Mouse (Mus musculus) left cerebral cortex, adult 18-20 months (tissue): ENCODE data around the gene Acyp2. TPM values are rescaled to one million over a fixed set of nuclear protein-coding genes. Genes with fewer than 3 reads are reported as not detected.
A peak's percentile ranks its signal among the peaks of the same experiment; 100 is the strongest.

Experiments used
- DNase-seq, 2 experiments: peaks; one replicate each; pipeline ENCODE4 v3.0.0; 2021 to 2022; ENCODE audit warnings: low spot score in 2 of 2, mixed read lengths in 1 of 2
- total RNA-seq, 2 experiments: library from RNA; stranded (reverse); gene quantifications; 2 replicates each; pipeline ENCODE4 v1.2.3; 2021

Gene Acyp2
- total RNA-seq, 2 experiments from 2014 or later: 21.3 to 26.8 TPM

DNA sequence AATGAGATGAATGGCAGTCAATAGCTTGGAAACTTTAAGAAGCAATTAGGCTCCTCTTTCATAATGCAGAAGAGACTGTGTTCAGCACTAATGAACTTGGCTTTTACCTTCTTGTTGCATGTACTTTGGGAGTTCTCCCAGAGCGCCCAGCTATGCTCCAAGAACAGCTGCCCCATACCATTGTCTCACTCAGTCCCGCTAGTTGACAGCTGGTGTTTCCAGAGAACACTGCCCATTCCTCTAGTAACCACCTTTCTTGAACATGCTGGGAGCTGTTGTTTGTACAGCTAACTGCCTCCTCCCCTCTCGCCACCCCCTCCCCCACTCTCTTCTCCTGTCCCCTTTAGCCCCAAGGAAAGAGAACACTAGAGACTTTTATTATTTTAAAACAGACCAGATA, 52.1 kb downstream of the Acyp2 start:
- DNase-seq: no peak

DNA sequence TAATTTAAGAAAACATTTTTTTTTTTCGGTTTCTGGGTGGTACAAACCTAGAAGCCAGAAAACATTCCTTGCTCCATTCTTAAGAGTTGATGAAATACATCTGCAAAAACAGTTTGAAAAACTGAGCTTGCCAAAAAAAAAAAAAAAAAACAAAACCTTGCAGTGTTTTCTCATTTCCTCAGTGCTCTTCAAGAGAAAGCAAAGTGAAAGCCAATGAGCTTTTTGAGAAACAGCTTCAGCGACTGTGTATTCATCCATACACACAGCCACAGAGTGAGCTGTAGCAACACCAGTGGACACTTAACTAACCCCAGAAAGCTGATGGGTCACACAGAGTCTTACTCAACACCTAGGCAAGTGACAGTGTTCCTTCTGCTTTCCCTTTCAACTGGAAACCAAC, 69.4 kb downstream of the Acyp2 start:
- DNase-seq: no peak

DNA sequence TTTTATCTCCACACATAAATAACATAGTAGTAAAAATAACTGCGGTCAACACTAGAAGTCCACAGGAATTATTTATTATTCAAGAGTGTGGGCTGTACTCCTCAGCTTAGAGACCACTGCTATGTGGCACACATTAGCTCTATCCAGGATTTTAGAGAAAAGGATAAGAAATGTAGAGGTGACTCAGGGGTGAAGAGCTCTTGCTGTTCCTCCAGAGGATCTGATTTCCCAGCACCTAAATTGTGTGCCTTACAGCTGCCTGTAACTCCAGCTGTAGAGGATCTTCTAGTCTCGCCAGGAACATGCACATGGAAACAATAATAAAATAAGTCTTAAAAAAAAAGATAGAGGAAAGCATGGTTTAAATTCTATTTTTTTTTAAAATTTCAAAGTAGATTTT, 70.5 kb downstream of the Acyp2 start:
- DNase-seq: no peak

DNA sequence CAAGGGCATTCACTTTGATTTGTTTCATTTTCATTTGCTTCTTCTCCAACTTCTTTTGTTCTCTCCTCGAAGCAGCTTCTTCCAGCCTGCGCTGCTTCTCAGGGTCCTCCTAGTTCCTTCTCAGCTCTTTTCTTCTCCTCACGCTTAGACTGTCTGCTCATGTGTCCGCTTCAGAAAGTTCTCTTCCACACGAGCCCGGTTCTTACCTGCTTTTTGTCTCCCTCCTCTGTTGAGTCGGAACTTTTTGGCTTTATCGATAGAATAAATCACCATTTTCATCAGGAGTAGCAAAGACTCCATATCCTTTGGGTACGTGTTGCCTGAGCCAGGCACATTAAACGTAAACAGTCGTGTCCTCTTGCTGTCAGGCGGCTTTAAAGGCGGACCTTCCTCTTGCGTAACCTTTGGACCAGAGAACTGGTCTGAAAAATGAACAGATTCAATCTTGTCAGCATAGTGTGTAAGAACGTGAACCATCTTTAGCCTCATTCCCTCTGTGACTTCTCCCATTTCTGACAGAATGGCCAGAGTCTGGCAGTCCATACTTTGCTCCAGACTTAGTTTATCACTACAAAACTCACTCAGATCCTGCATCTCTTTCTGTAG, 76.5 kb downstream of the Acyp2 start:
- DNase-seq: no peak

DNA sequence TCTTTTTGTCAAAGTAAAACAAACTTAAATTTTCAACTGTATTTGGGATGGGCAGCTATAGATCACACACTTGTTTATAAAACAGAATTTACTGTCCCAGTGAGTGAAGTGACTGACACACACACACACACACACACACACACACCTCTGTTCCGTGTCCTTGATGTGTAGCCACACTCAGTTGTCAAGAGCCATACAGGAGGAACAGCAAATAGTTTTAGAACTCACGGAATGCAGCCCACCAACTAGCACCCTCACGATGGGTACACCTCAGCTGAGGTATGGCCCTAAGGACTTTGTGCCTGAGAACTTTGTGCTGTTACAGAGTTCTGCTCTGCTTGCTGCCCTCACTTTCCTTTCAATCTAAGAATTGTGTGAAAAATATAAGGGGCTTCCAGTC, 78.8 kb downstream of the Acyp2 start:
- DNase-seq: no peak

DNA sequence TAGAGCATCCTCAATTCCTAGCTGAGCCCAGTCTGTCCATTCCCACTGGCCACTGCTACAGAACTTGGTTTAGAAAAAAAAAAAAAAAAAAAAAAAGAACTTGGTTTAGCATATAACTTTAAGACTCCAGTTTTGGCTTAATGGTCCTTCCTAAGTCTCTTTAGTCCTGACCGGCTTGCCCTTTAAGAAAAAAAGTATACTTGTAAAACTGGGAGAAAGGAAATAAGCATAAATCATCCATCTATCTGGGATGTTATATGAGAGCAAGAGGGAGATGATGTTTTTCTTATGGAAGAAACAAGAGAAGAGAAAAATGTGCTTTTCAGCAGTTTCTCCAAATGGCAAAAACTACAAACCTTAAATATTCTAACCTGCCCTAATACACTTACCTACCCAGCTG, 89.2 kb downstream of the Acyp2 start:
- DNase-seq: no peak

DNA sequence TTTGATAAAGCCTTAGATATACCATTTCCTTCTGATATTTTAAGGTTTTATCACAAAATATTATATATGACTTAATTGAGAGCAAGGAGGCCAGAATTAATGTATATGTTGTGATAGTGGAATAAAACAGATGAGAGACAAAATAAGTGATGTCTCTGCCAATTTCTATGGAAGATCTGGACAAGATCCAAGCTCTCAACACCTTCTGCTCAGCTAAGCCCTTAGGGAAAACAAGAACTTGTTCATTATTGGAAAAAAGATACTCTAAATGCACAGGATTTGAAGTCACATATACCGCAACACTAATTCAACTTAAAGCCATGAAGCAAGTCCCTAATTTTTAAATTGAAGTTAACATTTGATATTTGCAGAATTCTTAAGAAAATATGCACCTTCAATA, 96.0 kb downstream of the Acyp2 start:
- DNase-seq: no peak

DNA sequence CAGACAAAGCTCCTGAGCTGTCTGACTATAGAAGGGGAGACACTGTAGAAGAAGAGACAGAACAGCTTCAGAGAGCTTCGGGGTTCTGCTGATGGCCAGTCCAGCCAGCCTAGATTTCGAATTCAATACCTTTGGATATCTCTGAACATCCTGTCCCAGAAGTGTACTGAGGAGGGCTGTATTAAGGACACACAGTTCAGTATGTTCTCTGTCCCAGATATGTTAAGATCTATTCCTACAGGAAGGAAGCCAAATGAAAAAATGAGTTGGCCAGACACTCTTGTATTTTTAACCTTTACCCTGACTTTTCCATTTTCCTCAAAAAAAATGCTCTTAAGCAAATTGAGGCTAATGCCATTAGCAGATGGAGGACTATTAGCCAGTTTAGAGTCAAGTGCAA, 132.3 kb downstream of the Acyp2 start:
- DNase-seq: no peak

DNA sequence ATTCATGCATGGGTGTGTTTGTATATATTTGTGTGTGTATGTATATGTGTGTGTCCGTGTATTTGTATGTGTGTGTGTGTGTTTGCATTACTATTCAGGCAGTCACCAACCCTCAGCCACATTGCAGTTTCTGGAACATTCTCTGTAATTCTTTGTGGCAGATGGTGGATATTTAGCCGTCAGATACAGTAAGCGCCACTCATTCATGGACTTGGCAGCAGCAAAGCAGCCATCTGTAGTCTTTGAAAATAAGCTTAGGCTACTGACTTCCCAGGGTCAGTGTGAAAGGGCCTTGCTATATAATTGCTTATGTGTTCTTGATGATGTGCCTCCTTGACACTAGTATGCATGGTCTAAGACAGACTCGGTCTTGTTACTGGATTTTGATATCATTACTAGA, 141.2 kb downstream of the Acyp2 start:
- DNase-seq: no peak

DNA sequence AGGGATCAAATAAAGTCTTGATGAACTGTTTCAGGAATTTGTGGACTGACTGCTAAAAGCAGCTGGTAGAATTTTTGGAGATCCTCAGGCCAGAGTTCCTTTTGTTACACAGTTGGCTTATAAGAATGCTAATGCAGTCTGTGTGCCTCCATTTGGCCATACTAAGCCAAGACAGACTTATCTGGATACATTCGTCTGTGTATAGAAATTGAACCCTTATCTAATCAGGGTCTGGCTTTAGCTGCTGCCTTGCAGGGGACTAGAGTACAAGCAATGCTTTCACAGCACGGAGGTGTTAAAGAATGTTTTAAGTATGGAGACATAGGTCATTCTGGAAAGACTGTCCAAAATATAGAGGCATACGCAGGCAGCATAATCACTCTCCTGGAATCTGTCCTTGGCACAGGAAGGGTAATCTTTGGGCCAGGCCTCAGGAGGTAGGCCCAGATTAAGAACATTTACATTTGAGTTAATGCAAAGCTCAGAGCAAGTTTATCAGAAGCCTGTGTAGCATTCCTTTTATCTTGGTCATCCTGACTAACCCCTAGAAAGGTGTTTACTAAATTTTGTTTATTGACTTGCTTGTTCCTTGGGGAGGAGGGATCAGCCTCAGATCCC, 150.5 kb downstream of the Acyp2 start:
- DNase-seq: no peak

DNA sequence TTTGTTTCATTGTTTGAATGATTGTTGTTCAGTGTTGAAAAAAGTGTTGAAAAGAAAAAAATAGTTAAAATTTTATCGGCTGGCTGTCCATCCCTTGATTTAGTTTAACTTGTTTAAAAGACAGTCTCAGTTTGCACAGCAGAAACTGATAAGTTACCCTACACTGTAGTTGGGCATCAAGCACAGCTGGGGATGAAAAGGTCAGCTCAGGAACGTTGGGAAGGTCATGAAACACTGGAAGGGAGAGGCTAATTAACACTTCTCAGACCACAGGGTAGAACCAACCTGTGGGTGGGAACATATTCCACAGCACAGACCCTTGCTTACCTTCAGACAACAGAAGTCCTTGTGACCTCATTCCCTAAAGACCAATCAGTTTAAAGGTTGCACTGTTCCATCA, 152.2 kb downstream of the Acyp2 start:
- DNase-seq: no peak

DNA sequence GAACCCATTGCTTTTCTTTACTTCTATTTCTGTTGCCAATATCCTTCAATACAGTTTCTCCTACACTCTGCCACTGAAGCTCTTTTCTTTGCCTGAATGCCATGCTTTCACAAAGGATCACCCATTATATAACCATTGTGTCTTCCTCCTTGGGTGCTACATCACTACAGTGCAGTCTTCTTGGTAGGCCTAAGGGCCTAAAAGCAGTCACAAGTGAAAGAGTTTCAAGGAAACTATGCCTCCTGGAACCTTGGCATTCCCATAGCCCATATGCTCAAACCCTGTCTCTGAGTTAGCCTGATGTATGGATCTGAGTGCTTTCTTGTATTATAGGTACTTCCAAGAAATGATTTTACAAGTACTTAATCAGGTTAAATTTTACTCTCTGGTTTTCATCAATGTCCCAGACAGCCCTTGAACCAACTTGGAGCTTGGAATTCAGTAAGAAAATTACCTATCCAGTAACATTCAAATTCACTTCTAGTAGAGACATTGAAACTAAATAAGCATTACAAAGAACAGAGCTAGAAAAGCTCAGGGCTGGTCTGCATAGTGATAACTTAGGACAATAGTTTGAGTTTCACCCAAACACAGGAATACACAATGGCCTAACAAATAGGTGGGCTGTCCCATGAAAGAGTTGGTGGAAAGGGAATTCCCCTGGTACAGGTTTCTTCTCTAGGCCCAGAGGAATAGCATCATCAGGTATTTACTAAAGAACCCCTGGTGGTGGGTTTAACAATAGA, 157.7 kb downstream of the Acyp2 start:
- no peak for DNase-seq

DNA sequence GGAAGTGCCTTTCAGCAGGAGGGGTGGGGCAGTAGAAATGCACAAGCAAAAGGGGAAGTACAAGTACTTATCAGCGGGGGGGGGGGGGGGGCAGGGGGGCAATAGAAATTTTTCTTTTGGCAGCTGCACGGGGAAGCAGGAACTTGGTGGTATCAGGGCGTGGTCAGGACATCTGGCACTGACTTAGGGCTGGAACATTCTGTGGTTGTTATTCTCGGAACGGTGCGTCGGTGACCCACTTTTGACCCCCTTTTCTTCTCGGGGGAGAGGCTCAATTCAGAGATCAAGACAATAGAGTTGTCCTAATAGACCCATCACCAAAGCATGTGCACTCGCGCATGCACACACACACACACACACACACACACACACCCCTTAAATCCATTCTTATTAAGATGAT, 161.2 kb downstream of the Acyp2 start:
- no peak for DNase-seq

DNA sequence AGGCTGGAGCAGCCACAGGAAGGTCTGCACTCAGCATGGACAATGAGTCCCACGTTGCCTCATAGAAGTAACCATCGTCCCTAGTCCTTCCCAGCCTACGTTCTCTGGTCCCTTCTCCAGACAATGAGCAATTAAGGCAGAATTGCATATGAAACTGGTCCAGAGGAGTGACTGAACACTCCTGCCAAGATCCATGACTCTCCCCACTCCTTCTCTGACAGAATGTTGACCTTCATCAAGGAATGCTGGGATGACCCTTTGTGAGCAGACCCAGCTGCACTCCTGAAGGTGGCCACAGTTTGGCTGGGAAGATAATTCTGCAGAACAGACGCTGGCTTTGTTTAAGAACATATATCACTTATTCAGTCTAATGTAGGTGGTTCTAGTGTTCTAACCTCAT, 166.1 kb downstream of the Acyp2 start:
- DNase-seq: no peak

DNA sequence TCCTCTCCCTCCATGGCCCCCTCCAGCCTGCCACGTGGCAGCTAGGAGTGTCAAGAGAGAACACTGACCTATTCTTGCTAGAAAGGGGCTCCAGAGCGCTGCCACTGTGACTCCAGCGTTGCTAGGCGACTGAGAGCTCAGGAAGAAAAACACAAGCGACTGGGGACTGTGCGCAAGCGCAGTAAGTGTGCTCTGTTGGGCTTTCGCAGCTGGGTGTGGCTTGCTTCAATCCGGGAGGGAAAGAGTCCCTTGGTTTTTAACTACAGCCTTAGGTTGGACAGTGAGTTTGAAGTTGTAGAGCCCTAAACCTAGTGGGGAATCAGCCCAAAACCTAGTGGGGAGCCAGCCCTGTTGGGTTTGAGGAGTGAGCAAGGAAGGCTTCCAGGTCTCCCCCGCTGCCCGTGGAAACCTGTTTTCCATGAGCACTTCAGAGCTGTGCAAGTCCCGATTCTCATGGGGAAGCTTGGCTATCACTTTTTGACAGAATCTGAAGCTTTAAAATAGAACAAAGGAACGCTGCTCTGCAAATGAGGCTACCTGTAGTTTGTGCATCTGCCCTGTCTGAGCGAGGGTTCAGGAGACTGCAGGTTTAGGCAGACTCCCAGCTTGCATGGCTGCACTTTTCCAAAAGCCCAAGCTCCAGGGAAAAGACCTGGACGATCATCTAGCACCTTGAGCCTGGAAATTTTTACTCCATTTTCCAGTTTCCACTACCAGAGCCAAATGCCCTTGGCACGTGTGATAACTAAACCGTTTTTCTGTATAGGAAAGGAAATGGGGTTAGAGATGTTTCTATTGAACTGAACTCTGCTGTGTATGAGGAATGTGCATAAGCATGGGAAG, 177.4 kb downstream of the Acyp2 start, which contains the start of gene 4930505A04Rik:
TSS of gene 4930505A04Rik (minus strand) at position 77 of the 843 bp plus-strand sequence.
- peak; percentile 76 to 92 for DNase-seq

DNA sequence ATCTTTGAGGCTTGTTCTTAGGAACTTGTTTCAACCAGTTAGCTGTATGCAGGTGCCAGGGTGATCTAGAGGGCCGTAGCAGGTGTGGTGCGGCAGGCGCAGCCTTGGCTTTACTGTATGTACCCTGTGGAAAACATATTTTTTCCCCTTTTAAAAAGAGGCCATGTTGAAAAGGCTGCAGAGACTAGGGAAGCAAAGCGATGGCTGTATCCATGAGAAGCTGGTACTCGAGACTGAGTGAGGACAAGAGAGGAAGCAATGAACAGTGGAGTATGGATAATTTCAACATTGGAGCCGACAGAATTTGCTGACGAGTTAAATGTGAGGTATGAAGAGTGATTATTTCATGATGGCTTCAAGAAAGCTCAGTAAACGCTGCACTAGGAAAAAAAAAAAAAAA, 178.2 kb downstream of the Acyp2 start:
- DNase-seq: peak in 1 of 2 experiments; percentile 4

Other genes with a start within 250 kb of the Acyp2 start
- gene 4930505A04Rik, start 177.8 kb downstream of the Acyp2 start, total RNA-seq: under 1 TPM; 0.66 to 0.70 TPM
- 10 to 100 TPM; 37.0 to 37.1 TPM for gene Psme4, start 122.1 kb upstream of the Acyp2 start, total RNA-seq
- gene Gpr75, start 235.8 kb upstream of the Acyp2 start, total RNA-seq: 10 to 100 TPM; 11.6 to 12.1 TPM
- gene Asb3, start 235.8 kb upstream of the Acyp2 start, total RNA-seq: 10 to 100 TPM; 17.9 to 20.5 TPM